Comparison of ENCODE assay signal across 12 mouse cellular contexts in the genomic region with DNA sequence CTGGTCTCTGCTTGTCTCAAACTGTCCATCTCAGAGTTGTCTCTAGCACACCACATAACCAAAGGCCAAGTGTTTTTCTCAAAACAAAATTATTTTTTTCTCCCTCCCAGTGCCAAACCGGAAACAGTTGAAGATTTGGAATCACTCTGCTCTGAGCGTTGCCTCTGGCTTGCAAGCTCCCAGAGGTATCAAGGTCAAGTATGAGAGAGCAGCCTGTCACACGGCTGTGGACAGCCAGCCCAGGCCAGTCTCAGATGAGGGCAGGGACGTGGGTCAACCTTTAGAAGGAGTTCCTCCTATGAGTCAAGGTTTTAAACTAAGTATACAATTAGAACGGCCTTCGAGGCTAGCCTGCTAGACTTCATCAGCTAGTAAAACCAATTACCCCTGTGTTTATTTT. TPM values are rescaled to one million over a fixed set of nuclear protein-coding genes. Genes with fewer than 3 reads are reported as not detected.
DNase-seq lines count a peak whose midpoint lies in the region; ATAC-seq and TF ChIP-seq lines count a peak whose summit lies in the region.
"Had no signal": no experiment of that assay in that cellular context is flagged by ENCODE, and none has a peak within 500 bp of the region (broad histone marks: within the 10 kb centered on the region; RNA-seq: fewer than 3 reads in every experiment).

No protein-coding gene starts in this region.

- no peak overlapping the region for H3K4me3 ChIP-seq in forebrain, embryonic 12.5 days (replicated peaks)
- no peak overlapping the region for H3K4me3 ChIP-seq in forebrain, postnatal 0 days (ENCODE audit: low read depth, low read length)
- H3K4me3 ChIP-seq in liver, adult 2 months (ENCODE audit: insufficient read depth, low read depth, low read length): no peak overlapping the region
- no peak overlapping the region for H3K4me3 ChIP-seq in liver, embryonic 11.5 days (ENCODE audit: low read depth, low read length)
- H3K4me3 ChIP-seq: embryonic facial prominence, embryonic 10.5 days; liver, embryonic 12.5 days; neural tube, embryonic 12.5 days had no signal

- no peak overlapping the region for H3K9ac ChIP-seq in forebrain, embryonic 12.5 days
- H3K9ac ChIP-seq in forebrain, postnatal 0 days: no peak overlapping the region
- no peak overlapping the region for H3K9ac ChIP-seq in liver, adult 2 months (ENCODE audit: low read depth, low read length)
- no peak overlapping the region for H3K9ac ChIP-seq in liver, embryonic 11.5 days (ENCODE audit: low read depth, low read length)
- H3K9ac ChIP-seq: liver, embryonic 12.5 days; neural tube, embryonic 12.5 days had no signal

- no peak for DNase-seq in forebrain, postnatal 0 days
- DNase-seq in liver, adult 2 months (ENCODE audit: extremely low read depth, low read depth, low spot score): peak; percentile 34
- DNase-seq in liver, embryonic 11.5 days (ENCODE audit: low spot score): no peak
- DNase-seq in adrenal gland, postnatal 14 days: peak; percentile 69
- peak; percentile 54 for DNase-seq in kidney, postnatal 14 days
- no peak for DNase-seq in cerebellum, adult 11-12 months
- DNase-seq: cerebellum, adult 11 months had no signal

- H3K4me2 ChIP-seq in forebrain, embryonic 12.5 days: no peak overlapping the region
- H3K4me2 ChIP-seq in forebrain, postnatal 0 days (ENCODE audit: low read depth): no peak overlapping the region
- H3K4me2 ChIP-seq in liver, embryonic 11.5 days: no peak overlapping the region
- H3K4me2 ChIP-seq: liver, embryonic 12.5 days; neural tube, embryonic 12.5 days had no signal

- H3K27ac ChIP-seq in forebrain, embryonic 12.5 days: peak overlapping the region; percentile 20
- H3K27ac ChIP-seq in forebrain, postnatal 0 days (ENCODE audit: low read depth, low read length): no peak overlapping the region
- no peak overlapping the region for H3K27ac ChIP-seq in liver, adult 2 months (replicated peaks; ENCODE audit: insufficient read depth, low read depth, low read length)
- no peak overlapping the region for H3K27ac ChIP-seq in liver, embryonic 11.5 days (ENCODE audit: low read depth, low read length)
- H3K27ac ChIP-seq: embryonic facial prominence, embryonic 10.5 days; liver, embryonic 12.5 days; neural tube, embryonic 12.5 days had no signal

- no peaks in the 10 kb centered on the region for H3K36me3 ChIP-seq in forebrain, embryonic 12.5 days (replicated peaks)
- no peaks in the 10 kb centered on the region for H3K36me3 ChIP-seq in forebrain, postnatal 0 days (ENCODE audit: insufficient read depth)
- H3K36me3 ChIP-seq in liver, adult 2 months (ENCODE audit: control insufficient read depth, insufficient read depth, low read length): no peaks in the 10 kb centered on the region
- no peaks in the 10 kb centered on the region for H3K36me3 ChIP-seq in liver, embryonic 11.5 days (ENCODE audit: control insufficient read depth, insufficient read depth, low read length)
- H3K36me3 ChIP-seq: embryonic facial prominence, embryonic 10.5 days; liver, embryonic 12.5 days; neural tube, embryonic 12.5 days had no signal

- ATAC-seq in forebrain, embryonic 12.5 days (ENCODE audit: low FRiP score): 0 out of 2 replicates have a peak, but pooled peaks have one; percentile 39
- ATAC-seq in forebrain, postnatal 0 days: no peak
- no peak for ATAC-seq in liver, embryonic 11.5 days (replicated peaks; ENCODE audit: low FRiP score)
- no peak for ATAC-seq in megakaryocyte progenitor cell, adult 5-6 weeks (replicated peaks; ENCODE audit: poor library complexity)
- ATAC-seq: liver, embryonic 12.5 days had no signal

- no peak for TF ChIP-seq POLR2A in liver, adult 2 months (IDR thresholded peaks at IDR 0.05; ENCODE audit: extremely low read depth, insufficient read depth, low read length)

- H3K79me2 ChIP-seq in liver, adult 2 months (ENCODE audit: control insufficient read depth, insufficient read depth, low read length): no peaks in the 10 kb centered on the region

- H3K4me1 ChIP-seq in forebrain, embryonic 12.5 days: peaks cover 11% of the 10 kb centered on the region; the same call in 1 of the 2 replicates
- H3K4me1 ChIP-seq in forebrain, postnatal 0 days (ENCODE audit: insufficient read depth): no peaks in the 10 kb centered on the region
- no peaks in the 10 kb centered on the region for H3K4me1 ChIP-seq in liver, adult 2 months (ENCODE audit: control insufficient read depth, insufficient read depth, low read length)
- no peaks in the 10 kb centered on the region for H3K4me1 ChIP-seq in liver, embryonic 11.5 days (replicated peaks; ENCODE audit: control insufficient read depth, insufficient read depth, low read length)
- H3K4me1 ChIP-seq: liver, embryonic 12.5 days; neural tube, embryonic 12.5 days had no signal

- H3K9me3 ChIP-seq in forebrain, embryonic 12.5 days: no peaks in the 10 kb centered on the region
- no peaks in the 10 kb centered on the region for H3K9me3 ChIP-seq in forebrain, postnatal 0 days (ENCODE audit: low read length)
- no peaks in the 10 kb centered on the region for H3K9me3 ChIP-seq in liver, embryonic 11.5 days (ENCODE audit: control insufficient read depth, low read length)
- H3K9me3 ChIP-seq: liver, embryonic 12.5 days; neural tube, embryonic 12.5 days had no signal

- 43% methylated on average over 6 of the region's 6 CpGs for WGBS in forebrain, embryonic 12.5 days
- WGBS in forebrain, postnatal 0 days: 40% methylated on average over 6 of the region's 6 CpGs
- WGBS in liver, adult 2 months: 56% methylated on average over 6 of the region's 6 CpGs
- 52% methylated on average over 6 of the region's 6 CpGs for WGBS in liver, embryonic 11.5 days

- no peaks in the 10 kb centered on the region for H3K27me3 ChIP-seq in forebrain, embryonic 12.5 days
- H3K27me3 ChIP-seq in forebrain, postnatal 0 days (ENCODE audit: insufficient read depth, low read length): no peaks in the 10 kb centered on the region
- no peaks in the 10 kb centered on the region for H3K27me3 ChIP-seq in liver, adult 2 months (ENCODE audit: control insufficient read depth, insufficient read depth, low read length)
- H3K27me3 ChIP-seq in liver, embryonic 11.5 days (replicated peaks; ENCODE audit: control insufficient read depth, insufficient read depth, low read length): no peaks in the 10 kb centered on the region
- H3K27me3 ChIP-seq: neural tube, embryonic 12.5 days had no signal

- no peak for TF ChIP-seq CTCF in forebrain, postnatal 0 days (IDR thresholded peaks at IDR 0.05; ENCODE audit: low read depth)
- no peak for TF ChIP-seq CTCF in liver, adult 2 months (IDR thresholded peaks at IDR 0.05; ENCODE audit: low read depth, low read length)

RNA-seq across cellular contexts. Expression of a gene that starts 43.6 kb away (rescaled TPM):
- polyA plus RNA-seq in forebrain, embryonic 12.5 days (2016; fragmentation: Nextera tagmentation; extraction: Ambion mirVana): 1,267 and 1,277 TPM in 2 replicates
- total RNA-seq in forebrain, postnatal 0 days (2014; rRNA removed): 1,563 and 1,794 TPM in 2 replicates
- polyA plus RNA-seq in forebrain, postnatal 0 days (2015; fragmentation: Nextera tagmentation; extraction: Ambion mirVana): 3,264 and 3,401 TPM in 2 replicates
- total RNA-seq in liver, adult 2 months (2014; rRNA removed): 181 and 257 TPM in 2 replicates
- polyA plus RNA-seq in liver, adult 2 months (2012; rRNA removed): 19.7 and 20.9 TPM in 2 replicates
- 744 and 764 TPM in 2 replicates for polyA plus RNA-seq in liver, embryonic 11.5 days (2014; fragmentation: Nextera tagmentation; extraction: Ambion mirVana)
- total RNA-seq in adrenal gland, postnatal 14 days (2021): 430 and 435 TPM in 2 replicates
- total RNA-seq in megakaryocyte progenitor cell, adult 5-6 weeks (2015): 664 and 692 TPM in 2 replicates
- 1,536 and 1,800 TPM in 2 replicates for total RNA-seq in megakaryocyte progenitor cell, adult 5-6 weeks (2017)

Comparison
In these comparisons a context has a peak if more than half of its experiments do, and no peak if none do; other contexts are left out.
1. DNase-seq: peak in liver, adult 2 months (single experiment), adrenal gland, postnatal 14 days (single experiment) and kidney, postnatal 14 days (single experiment); none in forebrain, postnatal 0 days (single experiment), liver, embryonic 11.5 days (single experiment) and cerebellum, adult 11-12 months (single experiment).